Mouse (Mus musculus): Measurements from ENCODE around the gene Cyp8b1.

GRCm38 (mm10) chr9:121900282-121900855, 15.7 kb downstream of the Cyp8b1 start:
- no peak for TF ChIP-seq TAL1 (IDR thresholded peaks at IDR 0.05; ENCODE audit: low read length)
- no peak for TF ChIP-seq GATA1 (IDR thresholded peaks at IDR 0.05; ENCODE audit: low read length)
